Mouse (Mus musculus): ENCODE measurements around the gene Nim1k.

- TF ChIP-seq CTCF (IDR thresholded peaks at IDR 0.05; ENCODE audit: extremely low read depth, insufficient read length, insufficient replicate concordance, low read depth, low read length) (no peak), POLR2A (IDR thresholded peaks at IDR 0.05; ENCODE audit: low read depth, low read length) (no peak)
These were observed 46.1 kb downstream of the Nim1k start for GRCm38 (mm10) chr13:119709388-119710267.

Measured in small intestine, adult 2 months (tissue).